In the genomic region with DNA sequence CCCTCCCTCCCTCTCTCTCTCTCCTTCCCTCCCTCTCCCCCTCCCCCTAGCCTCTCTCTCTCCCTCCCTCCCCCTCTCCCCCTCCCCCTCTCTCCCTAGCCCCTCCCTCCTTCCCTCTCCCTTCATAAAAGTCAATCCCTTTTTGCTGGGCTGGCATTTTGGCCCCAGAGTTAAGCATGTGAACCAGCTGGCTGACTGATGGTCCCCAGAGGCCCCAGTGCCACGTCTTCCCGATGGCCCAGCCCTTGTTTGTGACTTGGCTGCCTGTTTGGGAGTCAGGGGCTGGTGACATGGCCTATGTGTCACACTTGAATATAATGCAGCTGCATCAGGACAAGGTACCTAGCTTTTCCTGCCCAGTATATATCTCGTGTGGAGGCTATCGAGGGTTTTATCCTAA, we compare ENCODE assay signal across 19 mouse cellular contexts.
A peak's percentile ranks its signal among the peaks of the same experiment; 100 is the strongest.
DNase-seq lines count a peak whose midpoint lies in the region; ATAC-seq lines count a peak whose summit lies in the region.
"Had no signal": no experiment of that assay in that cellular context is flagged by ENCODE, and none has a peak within 500 bp of the region (broad histone marks: within the 10 kb centered on the region; RNA-seq: fewer than 3 reads in every experiment).

No protein-coding gene starts in this region.

- WGBS in forebrain, embryonic 12.5 days = 36% methylated on average over 4 of the region's 4 CpGs
- 36% methylated on average over 4 of the region's 4 CpGs for whole genome bisulfite sequencing in forebrain, embryonic 15.5 days
- 42% methylated on average over 4 of the region's 4 CpGs for WGBS in limb, embryonic 10.5 days

- H3K4me1 ChIP-seq in forebrain, embryonic 12.5 days = peaks cover 61% of the 10 kb centered on the region
- peaks cover 50% of the 10 kb centered on the region for H3K4me1 ChIP-seq in forebrain, embryonic 15.5 days
- peaks cover 50% of the 10 kb centered on the region for H3K4me1 ChIP-seq in limb, embryonic 10.5 days
- H3K4me1 ChIP-seq: megakaryocyte, embryonic 14.5 days; stomach, embryonic 15.5 days had no signal

- no peak for ATAC-seq in forebrain, embryonic 12.5 days (ENCODE audit: low FRiP score)
- ATAC-seq in forebrain, embryonic 15.5 days (replicated peaks) = no peak
- ATAC-seq: intestine, postnatal 0 days had no signal

- no peaks in the 10 kb centered on the region for H3K36me3 ChIP-seq in forebrain, embryonic 12.5 days (replicated peaks)
- H3K36me3 ChIP-seq in forebrain, embryonic 15.5 days = no peaks in the 10 kb centered on the region
- no peaks in the 10 kb centered on the region for H3K36me3 ChIP-seq in limb, embryonic 10.5 days
- H3K36me3 ChIP-seq: limb, embryonic 15.5 days; stomach, embryonic 15.5 days had no signal

- no peak overlapping the region for H3K4me2 ChIP-seq in forebrain, embryonic 12.5 days
- no peak overlapping the region for H3K4me2 ChIP-seq in forebrain, embryonic 15.5 days (replicated peaks)
- H3K4me2 ChIP-seq: limb, embryonic 15.5 days; stomach, embryonic 15.5 days had no signal

- DNase-seq in retina, postnatal 1 day = peak; percentile 44
- no peak for DNase-seq in retina, embryonic 14.5 days (ENCODE audit: low spot score)
- no peak for DNase-seq in limb, embryonic 10.5 days (ENCODE audit: low spot score)
- DNase-seq in layer of hippocampus, adult 8-10 months (ENCODE audit: low spot score in 2 of 2) = no peak
- DNase-seq in Muller cell, postnatal 12 days (ENCODE audit: inconsistent ontology term) = no peak
- DNase-seq: adrenal gland, adult 2 months; gastrocnemius, postnatal 10 days; heart, adult 18-20 months; kidney, postnatal 10 days; lung, postnatal 14 days; spleen, adult 18-20 months had no signal

- H3K27me3 ChIP-seq in forebrain, embryonic 12.5 days = no peaks in the 10 kb centered on the region
- H3K27me3 ChIP-seq in forebrain, embryonic 15.5 days = no peaks in the 10 kb centered on the region
- H3K27me3 ChIP-seq in limb, embryonic 10.5 days (ENCODE audit: low read depth, poor library complexity, severe bottlenecking) = no peaks in the 10 kb centered on the region
- H3K27me3 ChIP-seq: limb, embryonic 15.5 days; stomach, embryonic 15.5 days had no signal

- no peak overlapping the region for H3K9ac ChIP-seq in forebrain, embryonic 12.5 days
- no peak overlapping the region for H3K9ac ChIP-seq in forebrain, embryonic 15.5 days (replicated peaks)
- H3K9ac ChIP-seq: limb, embryonic 15.5 days; stomach, embryonic 15.5 days had no signal

- H3K9me3 ChIP-seq in forebrain, embryonic 12.5 days = no peaks in the 10 kb centered on the region
- no peaks in the 10 kb centered on the region for H3K9me3 ChIP-seq in forebrain, embryonic 15.5 days
- H3K9me3 ChIP-seq in limb, embryonic 10.5 days (replicated peaks) = no peaks in the 10 kb centered on the region
- H3K9me3 ChIP-seq: limb, embryonic 15.5 days; stomach, embryonic 15.5 days had no signal

- H3K4me3 ChIP-seq in forebrain, embryonic 12.5 days (replicated peaks) = no peak overlapping the region
- H3K4me3 ChIP-seq in forebrain, embryonic 15.5 days = no peak overlapping the region
- H3K4me3 ChIP-seq in limb, embryonic 10.5 days = no peak overlapping the region
- H3K4me3 ChIP-seq: layer of hippocampus, adult 2 months; limb, embryonic 15.5 days; megakaryocyte, embryonic 14.5 days; myocyte; stomach, embryonic 15.5 days had no signal

- H3K27ac ChIP-seq in forebrain, embryonic 12.5 days = peak overlapping the region; percentile 68; the same call in 1 of the 2 replicates
- H3K27ac ChIP-seq in forebrain, embryonic 15.5 days (replicated peaks) = no peak overlapping the region
- peak overlapping the region; percentile 46; the same call in 1 of the 2 replicates for H3K27ac ChIP-seq in limb, embryonic 10.5 days
- H3K27ac ChIP-seq: layer of hippocampus, adult 2 months; limb, embryonic 15.5 days; stomach, embryonic 15.5 days had no signal
